Mouse (Mus musculus): ENCODE results near the gene Dzip1. TPM values are rescaled to one million over a fixed set of nuclear protein-coding genes. Genes with fewer than 3 reads are reported as not detected.

The Dzip1 gene
- polyA plus RNA-seq, 1 experiment from 2014 or later: 9.3 TPM

DNA sequence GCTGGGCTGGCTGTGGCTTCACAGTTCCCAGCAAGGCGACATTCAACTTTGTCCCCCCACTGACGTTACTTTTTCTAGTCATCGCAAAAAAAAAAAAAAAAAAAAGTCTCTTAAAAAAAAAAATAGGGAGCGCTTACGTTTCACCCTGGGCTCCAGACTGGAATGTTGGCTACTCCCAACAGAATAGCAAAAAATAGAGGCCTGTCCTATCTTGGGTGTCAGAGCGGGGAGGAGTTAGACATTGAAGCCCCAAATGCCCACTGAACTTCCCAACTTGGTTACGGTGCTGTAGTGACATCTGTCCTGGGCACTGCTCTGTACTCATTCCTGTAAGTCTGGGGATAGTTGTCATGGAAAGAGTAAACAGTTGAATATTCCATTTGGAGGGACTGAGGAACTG lies 13.3 kb upstream of the Dzip1 start:
- H3K4me2 ChIP-seq: peak overlapping the region; percentile 76

DNA sequence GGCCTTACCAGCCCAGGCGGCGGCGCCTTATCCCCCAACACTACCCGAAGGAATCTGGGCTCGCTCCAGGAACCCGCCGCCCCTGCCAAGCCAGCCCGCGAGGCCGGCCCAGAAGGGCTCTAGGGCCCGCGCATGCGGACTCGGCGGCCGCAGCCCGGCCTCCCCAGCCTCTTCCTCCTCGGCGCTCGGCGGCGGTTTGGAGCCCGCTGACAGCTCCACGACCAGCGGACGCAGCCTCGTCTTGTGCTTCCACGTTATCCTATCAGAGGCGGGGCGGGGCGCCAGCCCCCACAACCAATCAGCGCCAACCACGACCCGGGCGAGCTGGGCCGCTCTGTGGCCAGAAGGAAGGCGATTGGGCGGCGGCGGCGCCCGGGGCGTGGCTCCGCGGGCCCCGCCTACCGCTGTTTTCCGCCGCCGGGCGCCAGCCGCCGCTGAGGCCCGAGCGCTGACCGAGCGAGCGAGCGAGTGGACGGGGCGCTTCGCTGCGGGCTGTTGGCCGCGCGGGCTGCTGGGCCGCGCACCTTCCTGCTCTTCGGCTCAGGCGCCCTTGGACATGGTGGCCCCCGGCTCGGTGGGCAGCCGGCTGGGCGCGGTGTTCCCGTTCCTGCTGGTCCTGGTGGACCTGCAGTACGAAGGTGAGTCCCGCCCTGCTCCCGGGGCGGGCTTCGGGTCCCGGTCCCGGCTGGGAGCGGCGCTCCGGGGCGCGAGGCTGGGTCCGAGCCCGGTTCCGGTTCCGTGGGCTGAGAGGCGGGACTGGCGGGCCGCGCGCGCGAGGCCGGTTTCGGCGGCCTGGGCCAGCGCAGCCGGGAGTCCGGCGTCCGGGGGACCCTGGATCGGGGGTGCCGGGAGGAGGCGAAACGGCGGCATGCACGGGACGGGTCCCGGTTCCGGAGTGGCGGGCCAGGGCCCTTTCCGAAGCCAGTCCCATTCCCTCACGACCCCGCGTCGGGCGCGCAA lies 12.6 kb upstream of the Dzip1 start, which contains the start of gene Dnajc3:
Dnajc3 (plus strand) TSS at position 444 of the 960 bp plus-strand sequence.
- H3K27ac ChIP-seq (ENCODE audit: poor library complexity, severe bottlenecking): peak within 1 kb of the TSS; percentile 88
- ATAC-seq (ENCODE audit: insufficient number of reproducible peaks, low FRiP score): peak; percentile 100
- H3K4me3 ChIP-seq: peak within 1 kb of the TSS; percentile 96
- no peaks in the 10 kb centered on the region for H3K36me3 ChIP-seq
- peaks cover 35% of the 10 kb centered on the region for H3K4me1 ChIP-seq (replicated peaks)
- H3K9me3 ChIP-seq (replicated peaks): no peaks in the 10 kb centered on the region
- H3K27me3 ChIP-seq (replicated peaks): no peaks in the 10 kb centered on the region
- H3K4me2 ChIP-seq: peak within 1 kb of the TSS; percentile 76
- peak within 1 kb of the TSS; percentile 97 for H3K9ac ChIP-seq
- under 1% methylated on average over 124 of the region's 124 CpGs for WGBS

More for the DNA sequence above, 13.3 kb upstream of the Dzip1 start:
- H3K4me3 ChIP-seq: peak overlapping the region; percentile 96
- H3K27ac ChIP-seq (ENCODE audit: poor library complexity, severe bottlenecking): peak overlapping the region; percentile 88; the same call in 1 of the 2 replicates
- H3K9ac ChIP-seq: peak overlapping the region; percentile 97
- WGBS: under 1% methylated on average over 7 of the region's 7 CpGs
- H3K9me3 ChIP-seq (replicated peaks): no peaks in the 10 kb centered on the region
- no peak for ATAC-seq (ENCODE audit: insufficient number of reproducible peaks, low FRiP score)
- H3K27me3 ChIP-seq (replicated peaks): no peaks in the 10 kb centered on the region
- peaks cover 30% of the 10 kb centered on the region for H3K4me1 ChIP-seq (replicated peaks)
- no peaks in the 10 kb centered on the region for H3K36me3 ChIP-seq

DNA sequence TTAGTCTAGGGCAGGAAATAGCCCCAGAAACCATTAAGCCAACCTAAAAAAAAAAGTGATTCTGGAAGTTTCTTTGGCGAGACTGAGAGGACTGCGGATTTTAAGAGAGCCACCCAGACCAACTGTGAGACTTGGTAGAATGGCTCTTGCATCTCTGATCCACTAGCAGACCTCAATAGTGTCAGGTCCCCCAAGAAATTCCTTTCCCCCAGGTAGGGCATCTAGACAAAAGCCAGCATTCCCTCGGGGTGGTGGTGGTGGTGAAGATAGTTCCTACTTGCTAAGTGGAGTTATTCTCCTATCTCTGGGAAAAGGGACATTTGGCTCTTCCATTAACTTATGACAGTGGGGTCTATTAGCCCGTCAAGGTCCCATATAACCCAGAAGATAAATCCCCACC lies 11.7 kb upstream of the Dzip1 start:
- Histone ChIP-seq H3K36me3 (no peaks in the 10 kb centered on the region), H3K9me3 (replicated peaks) (no peaks in the 10 kb centered on the region), H3K4me3 (peak overlapping the region; percentile 96), H3K27ac (ENCODE audit: poor library complexity, severe bottlenecking) (peak overlapping the region; percentile 76), H3K4me2 (peak overlapping the region; percentile 75), H3K4me1 (replicated peaks) (peaks cover 32% of the 10 kb centered on the region), H3K27me3 (replicated peaks) (no peaks in the 10 kb centered on the region), H3K9ac (peak overlapping the region; percentile 70)
- ATAC-seq (ENCODE audit: insufficient number of reproducible peaks, low FRiP score): no peak
- 31% methylated on average over 4 of the region's 4 CpGs for WGBS

DNA sequence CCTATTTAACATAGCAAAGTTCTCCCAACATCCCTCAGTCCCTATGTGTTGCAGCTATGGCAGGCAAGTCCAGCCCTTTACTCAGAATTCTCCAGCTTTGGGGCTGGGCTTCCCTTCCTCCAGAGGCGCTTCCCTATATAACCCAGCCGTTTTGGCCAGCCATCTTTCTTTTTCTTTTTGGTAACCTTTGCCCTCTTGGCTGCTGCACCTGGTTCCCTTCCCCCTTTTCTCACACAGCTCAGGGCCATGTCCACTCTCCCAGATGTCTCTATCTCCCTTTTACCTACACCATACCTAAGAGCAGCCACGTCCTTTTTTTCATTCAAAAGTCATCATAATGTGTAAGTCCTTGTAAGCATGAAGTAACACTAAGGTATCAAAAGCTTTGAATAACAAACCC lies 11.0 kb upstream of the Dzip1 start:
- ATAC-seq (ENCODE audit: insufficient number of reproducible peaks, low FRiP score): no peak
- no peak overlapping the region for H3K4me3 ChIP-seq
- 66% methylated on average over 3 of the region's 3 CpGs for WGBS
- H3K27ac ChIP-seq (ENCODE audit: poor library complexity, severe bottlenecking): no peak overlapping the region
- H3K36me3 ChIP-seq: no peaks in the 10 kb centered on the region
- no peak overlapping the region for H3K9ac ChIP-seq
- H3K4me1 ChIP-seq (replicated peaks): peaks cover 29% of the 10 kb centered on the region
- H3K4me2 ChIP-seq: no peak overlapping the region
- no peaks in the 10 kb centered on the region for H3K9me3 ChIP-seq (replicated peaks)
- H3K27me3 ChIP-seq (replicated peaks): no peaks in the 10 kb centered on the region

- H3K27me3 ChIP-seq (replicated peaks): no peaks in the 10 kb centered on the region
- no peaks in the 10 kb centered on the region for H3K9me3 ChIP-seq (replicated peaks)
- 74% methylated on average over 9 of the region's 9 CpGs for WGBS
- H3K4me2 ChIP-seq: no peak overlapping the region
- ATAC-seq (ENCODE audit: insufficient number of reproducible peaks, low FRiP score): no peak
- H3K4me1 ChIP-seq (replicated peaks): peaks cover 20% of the 10 kb centered on the region
- no peak overlapping the region for H3K4me3 ChIP-seq
- H3K36me3 ChIP-seq: no peaks in the 10 kb centered on the region
- H3K27ac ChIP-seq (ENCODE audit: poor library complexity, severe bottlenecking): no peak overlapping the region
- no peak overlapping the region for H3K9ac ChIP-seq
Measured at GRCm38 (mm10) chr14:118934686-118935085, 9.4 kb upstream of the Dzip1 start.

GRCm38 (mm10) chr14:118932956-118933355 lies 7.7 kb upstream of the Dzip1 start:
- WGBS: 55% methylated on average over 8 of the region's 8 CpGs
- Histone ChIP-seq H3K9me3 (replicated peaks) (no peaks in the 10 kb centered on the region), H3K4me1 (replicated peaks) (peaks cover 12% of the 10 kb centered on the region), H3K4me2 (no peak overlapping the region), H3K4me3 (no peak overlapping the region), H3K27ac (ENCODE audit: poor library complexity, severe bottlenecking) (no peak overlapping the region), H3K9ac (no peak overlapping the region), H3K36me3 (no peaks in the 10 kb centered on the region), H3K27me3 (replicated peaks) (no peaks in the 10 kb centered on the region)
- ATAC-seq (ENCODE audit: insufficient number of reproducible peaks, low FRiP score): no peak

DNA sequence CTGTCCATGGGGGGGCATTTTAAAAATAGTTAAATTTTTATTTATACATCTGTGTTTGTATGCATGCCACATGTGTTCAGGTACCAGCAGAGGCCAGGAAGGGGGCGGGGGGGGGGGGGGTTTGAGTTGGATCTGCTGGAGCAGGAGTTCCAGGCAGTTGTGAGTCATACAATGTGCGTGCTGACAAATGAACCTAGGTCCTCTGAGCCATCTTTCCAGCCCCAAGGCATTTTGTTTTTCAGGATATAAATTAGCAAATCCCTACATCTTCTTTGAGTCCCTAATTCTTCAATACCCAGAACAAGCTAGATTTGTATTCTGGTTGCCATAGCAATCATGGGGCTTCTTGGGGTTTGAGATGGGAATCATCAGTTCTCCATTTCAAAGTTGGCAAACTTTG lies 5.9 kb upstream of the Dzip1 start:
- WGBS: 85% methylated on average over 2 of the region's 2 CpGs
- H3K36me3 ChIP-seq: no peaks in the 10 kb centered on the region
- H3K9ac ChIP-seq: no peak overlapping the region
- no peak for ATAC-seq (ENCODE audit: insufficient number of reproducible peaks, low FRiP score)
- no peak overlapping the region for H3K4me2 ChIP-seq
- H3K4me3 ChIP-seq: no peak overlapping the region
- 0 out of 2 replicates have a peak, but pooled peaks cover 4% of the 10 kb centered on the region for H3K27me3 ChIP-seq (replicated peaks)
- H3K9me3 ChIP-seq (replicated peaks): no peaks in the 10 kb centered on the region
- no peak overlapping the region for H3K27ac ChIP-seq (ENCODE audit: poor library complexity, severe bottlenecking)
- peaks cover 9% of the 10 kb centered on the region; the same call in 1 of the 2 replicates for H3K4me1 ChIP-seq (replicated peaks)

- WGBS: 66% methylated on average over 2 of the region's 2 CpGs
- ATAC-seq (ENCODE audit: insufficient number of reproducible peaks, low FRiP score): no peak
- peaks cover 9% of the 10 kb centered on the region; the same call in 1 of the 2 replicates for H3K4me1 ChIP-seq (replicated peaks)
Measured at GRCm38 (mm10) chr14:118930777-118931176, 5.5 kb upstream of the Dzip1 start.

GRCm38 (mm10) chr14:118929779-118930178 lies 4.5 kb upstream of the Dzip1 start:
- Histone ChIP-seq H3K4me1 (replicated peaks) (peaks cover 7% of the 10 kb centered on the region), H3K9ac (no peak overlapping the region), H3K4me3 (no peak overlapping the region), H3K27me3 (replicated peaks) (0 out of 2 replicates have a peak, but pooled peaks cover 4% of the 10 kb centered on the region), H3K9me3 (replicated peaks) (no peaks in the 10 kb centered on the region), H3K36me3 (no peaks in the 10 kb centered on the region), H3K4me2 (no peak overlapping the region), H3K27ac (ENCODE audit: poor library complexity, severe bottlenecking) (no peak overlapping the region)
- WGBS: 74% methylated on average over 2 of the region's 2 CpGs
- no peak for ATAC-seq (ENCODE audit: insufficient number of reproducible peaks, low FRiP score)

More at GRCm38 (mm10) chr14:118930777-118931176, 5.5 kb upstream of the Dzip1 start:
- H3K4me2 ChIP-seq: no peak overlapping the region
- 0 out of 2 replicates have a peak, but pooled peaks cover 4% of the 10 kb centered on the region for H3K27me3 ChIP-seq (replicated peaks)
- no peak overlapping the region for H3K27ac ChIP-seq (ENCODE audit: poor library complexity, severe bottlenecking)
- H3K4me3 ChIP-seq: no peak overlapping the region
- H3K9me3 ChIP-seq (replicated peaks): no peaks in the 10 kb centered on the region
- no peak overlapping the region for H3K9ac ChIP-seq
- H3K36me3 ChIP-seq: no peaks in the 10 kb centered on the region

GRCm38 (mm10) chr14:118928565-118928964 lies 3.3 kb upstream of the Dzip1 start:
- no peak for ATAC-seq (ENCODE audit: insufficient number of reproducible peaks, low FRiP score)
- H3K27ac ChIP-seq (ENCODE audit: poor library complexity, severe bottlenecking): no peak overlapping the region
- 75% methylated on average over 3 of the region's 3 CpGs for whole genome bisulfite sequencing
- H3K9ac ChIP-seq: no peak overlapping the region
- H3K4me2 ChIP-seq: no peak overlapping the region
- 0 out of 2 replicates have a peak, but pooled peaks cover 4% of the 10 kb centered on the region for H3K27me3 ChIP-seq (replicated peaks)
- H3K36me3 ChIP-seq: no peaks in the 10 kb centered on the region
- no peaks in the 10 kb centered on the region for H3K9me3 ChIP-seq (replicated peaks)
- H3K4me1 ChIP-seq (replicated peaks): peaks cover 9% of the 10 kb centered on the region
- H3K4me3 ChIP-seq: no peak overlapping the region

- 0 out of 2 replicates have a peak, but pooled peaks have one; percentile 33 for ATAC-seq (ENCODE audit: insufficient number of reproducible peaks, low FRiP score)
- H3K27me3 ChIP-seq (replicated peaks): peaks cover 20% of the 10 kb centered on the region; the same call in 1 of the 2 replicates
- no peak overlapping the region for H3K27ac ChIP-seq (ENCODE audit: poor library complexity, severe bottlenecking)
- 0 out of 2 replicates have a peak, but pooled peaks cover 2% of the 10 kb centered on the region for H3K36me3 ChIP-seq
- H3K4me1 ChIP-seq (replicated peaks): peaks cover 25% of the 10 kb centered on the region
- peak overlapping the region; percentile 43 for H3K4me3 ChIP-seq
- H3K9me3 ChIP-seq (replicated peaks): no peaks in the 10 kb centered on the region
- H3K9ac ChIP-seq: peak overlapping the region; percentile 46
- WGBS: 1% methylated on average over 47 of the region's 47 CpGs
- H3K4me2 ChIP-seq: peak overlapping the region; percentile 83
Measured at GRCm38 (mm10) chr14:118922667-118923184, 2.5 kb downstream of the Dzip1 start.

All from heart, embryonic 12.5 days (tissue).